Mouse (Mus musculus) frontal cortex, postnatal 10 days (tissue): ENCODE measurements around the gene Reep6.
"Not testable (repeated sequence)": the region's sequence is repeated elsewhere in the genome, so short reads cannot be mapped to it uniquely, and the experiment has no call there.

Experiments
- DNase-seq, 2 experiments: peaks; one replicate each; pipeline ENCODE4 v3.0.0; 2022; ENCODE audit warnings: low spot score in 2 of 2, mixed read lengths in 1 of 2

Reep6 gene

DNA sequence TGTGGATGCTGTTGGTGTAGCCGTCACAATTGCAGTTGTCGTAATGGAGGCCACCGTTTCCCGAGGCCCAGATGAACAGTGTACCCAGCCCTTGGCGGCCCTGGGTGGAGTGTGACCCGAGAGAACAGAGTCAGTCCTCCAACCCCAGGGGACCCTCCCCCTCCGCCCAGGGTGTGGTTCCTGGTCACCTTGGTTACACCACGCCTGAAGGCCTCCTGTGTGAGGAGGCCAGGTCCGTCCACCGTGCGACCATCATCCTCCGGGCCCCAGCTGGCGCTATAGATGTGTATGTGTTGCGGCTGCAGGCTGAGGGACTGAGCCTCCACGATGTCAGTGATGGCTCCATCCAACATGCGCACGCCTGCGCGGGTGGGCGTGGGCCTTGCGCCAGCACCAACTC is 4.7 kb upstream of the Reep6 start:
- no peak for DNase-seq

DNA sequence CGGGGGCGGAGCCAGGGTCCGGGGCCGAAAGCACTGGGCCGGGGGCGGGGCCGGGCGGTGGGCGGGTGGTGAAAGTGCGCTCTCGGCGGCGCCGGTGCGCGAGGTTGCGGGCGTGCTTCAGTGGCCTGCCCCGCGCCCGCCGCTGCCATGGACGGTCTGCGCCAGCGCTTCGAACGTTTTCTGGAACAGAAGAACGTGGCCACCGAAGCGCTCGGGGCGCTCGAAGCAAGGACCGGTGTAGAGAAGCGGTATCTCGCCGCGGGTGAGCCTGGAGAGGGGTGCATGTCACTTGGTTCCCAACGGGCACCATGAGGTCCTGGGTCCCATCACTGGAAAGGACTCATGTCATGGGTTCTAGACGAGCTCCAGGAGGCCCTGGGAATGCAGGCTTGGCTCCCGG is 331 bp downstream of the Reep6 start:
- no peak for DNase-seq

DNA sequence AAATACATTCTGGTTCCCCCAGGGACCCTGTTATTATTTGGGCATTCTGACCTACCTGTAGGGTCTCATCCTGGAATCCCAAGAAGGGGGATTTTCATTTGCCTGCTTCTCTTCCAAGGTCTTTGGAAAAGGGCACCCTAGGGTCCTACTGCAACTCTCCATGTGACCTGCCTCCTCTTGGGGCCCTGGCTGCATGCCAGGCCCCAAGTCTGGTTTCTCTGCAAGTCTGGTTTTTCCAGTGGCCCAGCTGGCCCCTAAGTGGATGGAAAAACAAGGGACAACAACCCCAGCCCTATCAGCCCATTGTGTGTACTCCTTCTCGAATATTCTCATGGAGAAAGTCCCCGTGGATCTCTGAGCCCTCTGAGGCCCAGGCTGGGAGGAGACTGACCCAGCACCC is 1.1 kb downstream of the Reep6 start:
- no peak for DNase-seq

DNA sequence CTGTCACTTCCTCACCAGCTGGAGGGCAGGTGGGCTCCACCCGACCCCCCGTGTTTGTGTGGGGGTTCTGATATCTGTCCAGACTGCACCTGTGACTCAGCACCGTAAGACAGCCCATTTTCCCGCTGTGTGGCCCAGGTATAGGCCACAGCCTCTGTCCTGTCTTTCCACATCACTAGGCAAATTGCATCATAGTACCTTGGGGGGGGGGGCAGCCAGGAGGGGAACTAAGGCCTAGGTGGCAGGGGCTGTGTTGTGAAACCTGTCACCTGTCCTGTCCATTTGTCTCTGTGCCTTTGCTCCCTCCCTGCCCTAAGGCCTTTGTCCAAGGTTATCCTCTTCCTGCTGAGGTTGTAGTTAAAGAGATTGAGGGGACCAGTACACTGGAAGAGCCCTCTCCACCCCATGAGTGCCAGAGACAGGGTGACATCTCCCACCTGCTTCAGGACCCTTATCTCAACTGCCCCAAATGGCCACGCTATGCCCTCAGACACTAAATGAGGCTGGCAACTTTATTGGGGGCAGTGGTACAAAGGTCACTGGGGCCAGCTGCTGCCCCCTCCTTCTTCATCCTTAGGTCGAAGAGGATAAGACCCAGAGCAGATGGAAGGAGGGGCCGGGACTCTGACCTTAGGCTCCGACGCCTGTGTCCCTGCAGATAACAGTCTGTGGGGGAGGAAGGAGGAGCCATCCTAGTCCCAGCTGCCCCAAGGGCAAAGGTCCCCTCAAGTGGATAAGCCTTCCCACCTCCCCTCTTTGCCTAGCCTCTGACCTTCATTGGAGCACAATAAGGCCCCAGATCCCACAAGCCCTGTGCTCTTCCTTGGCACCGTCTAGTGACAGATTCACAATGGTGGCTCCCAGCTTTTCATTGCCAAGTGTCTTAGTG is 2.1 kb downstream of the Reep6 start:
- DNase-seq, result no peak

DNA sequence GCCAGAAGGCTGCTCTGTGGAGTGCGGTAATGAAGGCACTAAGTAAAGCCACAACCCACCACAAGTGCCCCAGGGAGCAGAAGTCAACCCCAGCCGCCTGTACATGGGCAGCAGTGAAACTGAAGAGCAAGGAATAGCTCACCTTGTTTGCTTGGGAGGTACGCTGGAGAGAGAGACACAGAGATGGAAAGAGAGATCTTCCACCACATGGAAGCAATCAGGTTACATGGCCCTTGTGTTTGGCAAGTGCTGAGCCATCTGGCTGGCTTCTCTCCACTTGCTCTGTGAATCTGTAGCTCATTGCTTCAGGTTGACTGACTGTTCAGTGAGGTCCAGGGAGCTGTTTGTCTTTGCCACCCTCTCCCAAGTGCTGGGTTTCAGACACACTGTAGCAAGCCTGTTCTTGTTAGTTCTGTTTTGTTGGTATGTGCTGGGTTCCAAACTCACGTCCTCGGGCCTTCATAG is 2.8 kb downstream of the Reep6 start:
- no peak for DNase-seq

DNA sequence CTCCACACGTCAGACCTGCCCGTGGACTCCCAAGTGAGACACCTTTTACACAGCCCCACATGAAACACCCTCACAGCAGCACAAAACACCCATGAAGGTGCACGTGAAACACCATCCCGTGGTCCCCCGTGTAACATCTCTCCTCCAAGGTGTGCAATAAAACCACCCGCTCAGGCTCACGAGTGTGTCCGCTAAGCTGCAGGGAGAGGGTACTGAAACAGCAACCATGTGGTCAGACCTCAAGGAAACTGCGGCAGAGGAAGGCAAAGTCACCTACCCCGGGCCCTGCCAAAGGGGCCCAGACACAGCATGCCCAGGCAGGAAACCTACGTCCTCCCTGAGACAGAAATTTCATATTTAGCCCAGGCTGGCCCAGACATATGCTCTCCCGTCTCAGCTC is 6.5 kb downstream of the Reep6 start:
- DNase-seq, result no peak

DNA sequence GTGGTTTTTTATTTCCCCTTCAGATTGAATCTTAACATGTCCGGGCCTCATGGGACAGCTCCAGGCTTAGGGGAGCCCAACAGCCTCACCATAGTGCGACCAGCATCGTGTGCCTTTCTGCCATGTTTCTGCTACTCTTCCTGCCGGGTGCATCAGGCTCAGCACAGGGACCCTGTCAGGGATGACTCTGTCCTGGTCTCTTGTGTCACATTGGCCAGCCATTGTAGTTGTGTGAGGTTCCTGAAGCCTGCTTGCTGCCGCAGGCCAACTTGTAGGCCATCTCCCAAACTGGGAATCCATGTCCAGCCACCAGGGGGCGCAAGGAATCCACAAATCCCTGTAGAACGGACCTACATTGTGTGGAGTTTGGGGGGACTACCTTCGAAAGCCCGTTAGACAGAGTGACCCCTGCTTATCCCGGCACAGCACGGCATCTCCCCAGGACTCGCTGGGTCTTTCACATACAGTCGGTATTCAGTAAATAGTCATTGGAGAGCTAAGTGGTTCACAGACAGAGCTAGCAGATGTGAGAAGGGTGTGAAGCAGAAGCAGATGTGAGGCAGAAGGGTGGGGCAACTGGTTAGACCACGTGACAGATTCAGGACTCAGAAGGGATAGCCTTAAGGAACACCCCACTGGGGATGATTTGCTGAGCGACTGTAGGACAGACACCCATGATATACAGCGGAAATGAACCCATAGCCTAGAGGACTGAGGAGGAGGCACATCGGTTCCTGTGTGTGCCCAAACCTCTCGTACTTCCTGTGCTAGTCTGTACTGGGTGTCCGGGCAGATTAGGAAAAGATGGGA is 10.4 kb downstream of the Reep6 start:
- DNase-seq, result peak in 1 of 2 experiments; percentile 78

DNA sequence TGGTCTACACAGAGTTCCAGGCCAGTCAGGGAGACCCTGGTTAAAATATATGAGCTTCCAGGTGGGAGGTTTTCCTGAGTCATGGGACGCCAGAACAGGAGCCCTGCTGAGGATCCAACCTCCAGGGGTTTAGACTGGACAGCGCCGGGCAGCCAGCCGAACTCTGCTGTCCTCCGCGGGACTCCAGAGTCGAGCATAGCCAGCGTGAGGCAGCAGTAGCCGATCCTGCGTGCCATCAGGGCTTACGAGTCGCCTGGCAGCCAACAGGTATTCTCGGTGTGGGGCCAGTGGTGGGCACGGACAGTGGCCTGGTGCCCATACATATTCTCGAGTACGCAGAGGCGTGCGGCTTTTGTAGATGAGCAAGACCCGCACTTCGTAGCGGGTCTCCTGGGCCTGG is 11.3 kb downstream of the Reep6 start:
- DNase-seq, result no peak

DNA sequence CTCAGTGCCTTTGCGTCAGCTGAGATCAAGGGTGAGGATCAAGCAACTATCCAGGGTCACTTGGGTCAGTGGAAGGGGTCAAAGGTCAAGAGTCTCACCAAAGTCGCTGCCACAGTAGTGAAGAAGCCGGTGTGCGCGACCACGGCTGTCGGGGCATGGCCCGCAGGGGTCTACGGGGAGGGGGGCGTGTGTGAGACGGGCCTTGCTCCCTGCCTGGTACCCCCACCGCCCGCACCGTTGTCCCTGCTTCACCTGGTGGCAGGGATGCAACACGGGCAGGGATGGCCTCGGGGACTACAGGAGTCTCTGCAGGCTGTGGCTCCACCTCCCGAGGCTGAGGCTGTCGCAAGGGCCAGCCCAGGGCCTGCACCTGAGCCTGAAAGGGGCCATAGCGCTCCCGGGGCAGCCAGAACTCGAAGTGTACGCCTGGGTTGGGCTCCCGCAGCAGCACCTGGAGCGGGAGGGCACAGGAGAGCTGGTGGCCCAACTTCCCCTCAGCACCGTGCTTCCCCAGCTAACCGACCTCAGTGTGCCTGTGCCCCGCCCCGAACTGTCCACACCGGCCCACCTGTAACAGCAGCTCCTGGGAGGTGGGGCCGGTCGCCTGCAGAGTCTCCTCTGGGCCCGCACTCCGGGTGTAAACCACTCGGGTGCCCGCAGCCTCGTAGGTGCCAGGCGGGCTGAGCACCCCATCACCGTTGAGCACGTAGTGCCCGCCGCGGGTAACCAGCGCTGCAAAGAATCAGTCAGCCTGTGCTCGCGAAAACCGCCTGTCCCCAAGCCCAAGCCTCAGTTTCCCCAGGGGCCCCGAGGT is 11.9 kb downstream of the Reep6 start:
- no peak for DNase-seq

DNA sequence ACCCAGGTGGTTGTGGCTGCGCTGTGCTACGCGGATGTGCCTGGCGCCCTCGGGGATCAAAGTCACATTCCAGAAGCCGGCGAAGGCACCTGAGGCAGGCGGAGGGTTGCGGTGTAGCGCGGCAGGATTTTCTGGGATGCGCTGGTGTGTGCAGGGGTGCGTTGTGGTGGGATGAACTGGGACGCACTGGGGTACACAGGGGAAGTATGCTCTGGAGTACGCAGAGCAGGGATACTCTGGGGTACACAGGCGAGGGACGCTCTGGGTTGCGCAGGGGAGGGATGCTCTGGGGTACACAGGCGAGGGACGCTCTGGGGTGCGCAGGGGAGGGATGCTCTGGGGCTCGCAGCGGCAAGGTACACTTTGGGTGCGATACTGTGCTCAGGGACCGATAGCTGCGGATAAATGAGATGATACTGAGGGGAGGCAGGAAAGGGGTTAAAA is 12.6 kb downstream of the Reep6 start:
- DNase-seq, result no peak

DNA sequence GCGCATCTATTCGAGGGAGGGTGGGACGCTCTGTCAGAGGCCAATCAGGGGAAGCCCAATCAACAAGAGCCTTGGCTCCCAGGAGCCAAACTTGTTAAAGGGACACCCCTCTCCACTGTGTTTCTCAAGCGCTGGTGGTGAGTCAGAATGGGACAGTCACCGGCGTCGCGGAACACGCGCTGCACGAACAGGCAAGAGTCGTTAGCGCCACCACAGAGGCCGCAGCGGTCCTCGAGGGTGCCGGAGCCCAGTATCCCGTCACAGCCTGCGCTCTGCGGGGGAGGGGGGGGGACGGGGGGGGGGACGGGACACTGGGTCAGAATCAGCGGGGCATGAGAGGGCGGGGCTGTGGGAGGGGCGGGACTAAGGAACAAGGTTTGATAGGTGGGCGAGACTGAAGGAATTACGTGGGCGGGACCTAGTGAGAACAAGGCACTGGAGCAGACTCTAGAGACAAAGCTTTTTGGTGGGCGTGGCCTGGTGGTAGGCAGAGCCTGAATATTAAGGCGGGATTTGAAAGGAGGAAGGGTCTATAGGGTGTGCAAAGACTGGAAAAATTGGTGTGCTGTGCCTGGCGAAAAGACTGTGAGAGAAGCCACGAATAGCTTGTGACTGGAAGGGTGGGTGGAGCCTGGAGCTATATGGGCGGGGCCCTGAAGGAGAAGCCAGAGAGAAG is 13.1 kb downstream of the Reep6 start:
- no peak for DNase-seq

DNA sequence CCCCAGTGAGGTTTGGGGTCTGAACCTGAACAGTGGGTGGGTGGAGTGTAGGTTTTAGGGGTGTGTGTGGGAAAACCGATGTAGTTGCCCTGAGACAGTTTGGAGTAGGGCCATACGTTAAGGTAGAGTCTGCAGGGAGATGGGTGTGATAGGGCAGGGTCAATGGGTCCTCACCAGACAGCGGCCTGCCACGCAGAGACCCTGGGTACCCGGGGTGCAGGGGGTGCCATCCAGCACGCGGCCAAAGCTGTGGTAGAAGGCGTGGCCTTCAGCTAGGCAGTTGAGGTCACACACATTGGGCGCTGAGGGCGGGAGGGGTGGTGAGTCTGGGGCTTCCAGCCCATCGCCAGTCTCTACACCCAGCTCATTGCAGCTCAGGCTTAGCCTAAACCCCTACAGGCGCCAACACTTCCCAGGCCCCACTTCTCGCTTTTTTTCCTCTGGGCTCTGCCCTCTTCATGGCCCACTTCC is 13.7 kb downstream of the Reep6 start:
- no peak for DNase-seq

DNA sequence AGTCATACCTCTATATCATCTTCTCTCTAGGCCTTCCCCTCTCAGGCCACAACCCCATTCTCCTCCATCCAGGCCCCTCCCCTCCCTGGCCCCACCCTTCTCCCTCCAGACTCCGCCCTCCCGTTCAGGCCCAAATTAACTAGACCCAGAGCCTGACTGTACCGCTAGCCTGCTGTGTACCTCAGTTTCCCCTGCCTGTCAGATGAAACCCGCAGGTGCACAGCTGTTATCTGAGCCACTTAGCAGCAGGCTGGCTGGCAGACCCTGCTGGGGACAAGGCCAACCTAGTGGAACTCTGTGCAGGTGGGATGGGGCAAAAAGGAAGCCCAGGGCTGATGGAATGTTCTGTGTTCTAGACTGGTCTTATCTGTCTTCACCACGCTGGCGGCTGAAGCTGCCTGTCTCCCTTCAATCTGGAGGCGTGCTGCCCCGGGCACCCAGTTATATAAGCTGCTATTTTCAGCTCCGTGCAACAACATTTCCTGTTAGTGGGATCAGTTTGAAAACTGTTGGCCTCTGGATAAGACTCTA is 14.4 kb downstream of the Reep6 start:
- DNase-seq, result no peak

DNA sequence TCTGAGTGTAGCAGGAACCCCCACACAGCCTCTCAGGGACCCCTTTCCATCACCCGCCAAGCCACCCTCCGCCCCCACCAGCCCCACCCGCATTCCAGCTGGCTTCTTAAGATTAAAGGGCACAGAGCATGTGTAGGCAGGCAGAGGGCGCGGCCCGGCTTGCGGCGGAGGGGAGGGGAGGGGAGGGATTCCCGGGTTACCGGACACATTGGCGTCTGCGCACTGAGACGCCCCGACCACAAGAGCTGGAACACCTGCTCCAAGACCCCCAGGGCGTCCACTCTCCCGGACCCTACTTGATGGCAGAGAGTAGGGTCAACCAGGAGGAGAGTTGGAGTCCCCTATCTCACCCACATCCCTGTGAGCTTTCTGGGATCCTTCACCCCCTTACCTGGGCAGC is 15.4 kb downstream of the Reep6 start:
- DNase-seq, result no peak

DNA sequence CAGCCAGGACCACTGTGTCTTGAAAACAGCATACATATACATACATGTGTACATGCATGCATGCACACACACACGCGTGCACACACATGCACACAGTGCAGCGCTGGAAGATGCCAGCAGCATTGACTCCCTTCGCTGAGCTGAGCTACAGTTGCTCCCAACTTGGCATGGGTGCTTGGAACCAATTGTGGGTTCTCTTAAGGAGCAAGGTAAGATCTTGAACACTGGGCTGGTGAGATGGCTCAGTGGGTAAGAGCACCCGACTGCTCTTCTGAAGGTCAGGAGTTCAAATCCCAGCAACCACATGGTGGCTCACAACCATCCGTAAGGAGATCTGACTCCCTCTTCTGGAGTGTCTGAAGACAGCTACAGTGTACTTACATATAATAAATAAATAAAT is 16.2 kb downstream of the Reep6 start:
- DNase-seq, result not testable (repeated sequence)

DNA sequence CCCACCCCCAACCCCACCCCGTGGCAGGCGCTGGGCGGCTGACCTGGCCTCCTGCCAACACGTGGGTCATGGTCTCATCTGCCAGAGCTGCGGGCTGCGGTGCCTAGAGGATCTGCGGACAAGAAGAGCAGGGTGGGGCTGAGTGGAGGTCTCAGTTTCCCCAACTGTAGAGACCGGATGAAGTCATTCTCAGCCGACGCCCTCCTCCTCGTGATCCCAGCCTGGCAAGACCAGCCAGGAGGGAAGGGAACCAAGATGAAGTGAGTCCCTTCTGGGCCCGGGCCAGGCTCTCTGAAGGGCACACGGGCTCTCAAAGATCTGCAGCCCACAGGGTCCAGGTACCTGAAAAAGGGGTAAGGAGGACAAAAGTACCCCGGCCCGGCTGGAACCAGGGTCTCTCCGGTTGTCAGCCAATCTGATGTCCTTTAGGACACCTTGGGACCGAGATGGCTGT is 17.8 kb downstream of the Reep6 start:
- DNase-seq, result no peak

DNA sequence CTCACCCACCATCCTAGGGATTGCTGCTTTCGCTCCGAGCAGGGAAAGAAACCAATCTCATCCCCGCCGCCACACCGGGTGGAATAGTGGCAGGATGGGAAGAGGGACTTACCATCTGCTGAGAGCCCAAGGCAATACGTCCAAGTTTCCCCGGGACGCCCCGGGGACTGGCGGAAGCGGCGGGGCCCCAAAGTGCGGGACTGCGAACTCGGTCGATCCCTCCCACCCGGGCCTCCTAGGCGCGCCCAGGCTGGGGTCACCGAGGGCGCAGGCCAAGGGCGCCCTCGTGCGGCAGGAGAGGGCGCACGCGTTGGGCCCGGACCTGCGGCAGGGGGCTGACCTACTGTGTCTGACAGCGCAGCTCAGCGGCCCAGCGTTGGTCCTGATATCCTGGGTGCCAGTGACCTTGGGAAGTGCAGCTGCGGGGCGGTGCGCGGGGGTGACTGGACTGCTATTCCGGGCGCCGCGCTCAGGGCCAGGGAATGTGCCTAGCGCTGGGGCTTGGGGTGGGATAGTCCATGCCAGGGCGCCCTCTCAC is 18.6 kb downstream of the Reep6 start, which contains the start of gene Adamtsl5:
Gene Adamtsl5, minus strand, starts transcription at position 169 of the 538 bp plus-strand sequence.
- DNase-seq, result no peak

DNA sequence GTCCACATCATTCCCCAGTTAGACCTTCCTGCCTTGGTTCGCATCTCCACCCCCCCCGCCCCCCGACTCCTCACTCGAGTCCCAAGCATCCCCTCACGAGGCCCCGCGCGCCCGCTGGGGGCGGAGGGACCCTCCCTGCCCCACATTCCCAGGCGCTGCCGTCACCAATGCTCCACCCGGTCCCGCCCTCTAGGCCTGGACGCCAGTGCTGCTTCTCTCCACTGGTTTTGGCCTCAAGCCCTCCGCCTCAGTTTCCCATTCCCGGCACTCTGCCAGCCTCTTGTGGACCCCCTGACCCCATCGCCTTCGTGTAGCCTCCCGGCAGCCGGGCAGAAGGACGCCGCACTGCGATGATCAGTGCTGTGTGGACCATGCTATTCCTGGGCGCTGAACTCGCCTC is 19.2 kb downstream of the Reep6 start:
- DNase-seq, result no peak

DNA sequence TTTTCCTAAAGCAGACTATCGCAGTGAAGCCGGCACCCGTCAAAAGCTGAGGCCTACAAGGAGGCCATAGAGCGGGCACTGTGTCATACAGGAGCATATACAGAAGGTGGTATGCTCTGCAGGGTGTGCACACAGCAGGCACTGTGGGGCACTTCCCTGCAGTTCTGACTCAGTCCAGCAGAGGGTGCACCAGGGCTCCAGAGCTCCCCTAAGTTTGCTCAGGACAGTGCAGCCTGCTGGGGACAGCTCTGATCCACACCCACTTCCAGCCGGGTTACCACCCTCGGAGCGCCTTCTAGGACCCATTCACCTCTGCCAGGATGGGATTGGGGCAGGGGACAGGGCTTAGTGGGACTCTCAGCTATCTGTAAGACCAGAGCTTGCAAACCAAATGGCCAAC is 20.5 kb downstream of the Reep6 start:
- peak in 1 of 2 experiments; percentile 68 for DNase-seq

DNA sequence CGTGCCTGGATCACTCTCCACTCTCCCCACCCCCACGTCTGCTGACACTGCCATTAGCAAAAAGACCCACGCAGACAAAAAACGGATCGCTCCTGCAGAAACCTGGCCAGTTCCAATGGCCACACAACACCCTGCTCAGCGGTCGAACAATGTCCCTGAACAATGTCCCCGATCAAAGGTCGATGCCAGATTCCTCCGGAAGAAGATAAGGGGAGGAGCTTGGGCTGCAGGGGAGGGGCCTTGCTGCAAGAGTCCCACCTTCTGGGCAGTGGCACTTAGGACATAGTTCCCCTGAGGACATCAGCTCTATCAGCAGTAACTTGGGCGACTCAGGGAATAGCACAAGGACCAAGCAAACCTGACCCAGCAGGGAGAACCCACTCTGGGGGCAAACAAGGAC is 22.1 kb downstream of the Reep6 start:
- DNase-seq, result no peak
